Mouse (Mus musculus) frontal cortex, postnatal 14 days (tissue): ENCODE data around the gene Tead2.
"Not testable (repeated sequence)": the region's sequence is repeated elsewhere in the genome, so short reads cannot be mapped to it uniquely, and the experiment has no call there.

Experiments
- DNase-seq, 2 experiments: peaks; one replicate each; pipeline ENCODE4 v3.0.0; 2022; ENCODE audit warnings: low spot score in 2 of 2

The Tead2 gene

DNA sequence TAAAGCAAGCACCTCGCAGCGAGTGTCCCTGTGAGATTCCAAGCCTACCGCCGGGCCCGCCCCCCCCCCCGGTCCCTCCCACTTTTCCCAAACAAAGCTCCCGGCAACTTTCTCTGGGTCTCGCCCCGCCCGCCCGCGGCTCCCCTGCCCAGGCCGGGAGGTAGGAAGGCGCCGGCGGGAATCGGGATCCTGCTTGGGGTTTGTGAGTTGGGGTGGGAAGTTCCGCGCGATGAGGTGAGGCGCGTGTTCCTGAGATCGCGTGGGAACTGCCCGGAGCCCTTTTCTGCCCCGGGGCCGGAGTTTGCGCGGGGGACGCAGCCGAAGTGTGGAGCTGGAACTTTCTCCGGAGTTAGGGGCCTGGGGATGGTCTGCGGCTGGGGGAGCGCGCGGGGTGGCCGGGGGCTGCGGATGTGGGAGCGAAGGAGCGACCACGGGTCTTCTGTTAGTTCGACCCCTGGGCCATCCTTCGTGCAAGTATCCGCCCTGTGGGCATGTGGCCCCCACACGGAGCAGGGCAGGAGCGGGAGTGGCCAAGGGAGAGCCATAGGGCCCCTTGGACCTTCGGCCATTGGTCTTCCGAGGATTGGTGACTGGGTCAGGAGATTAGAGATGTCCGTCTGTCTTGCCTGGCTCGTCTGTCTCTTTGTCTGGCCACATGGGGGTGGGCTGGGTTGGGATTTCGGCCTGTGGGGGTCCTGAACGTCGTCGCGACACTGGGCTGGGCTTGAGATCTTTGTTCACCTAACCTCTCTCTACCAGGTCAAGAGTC is at the start of gene Tead2:
Gene Tead2 (plus strand): TSS at position 81 of the 769 bp plus-strand sequence.
- DNase-seq: no peak

DNA sequence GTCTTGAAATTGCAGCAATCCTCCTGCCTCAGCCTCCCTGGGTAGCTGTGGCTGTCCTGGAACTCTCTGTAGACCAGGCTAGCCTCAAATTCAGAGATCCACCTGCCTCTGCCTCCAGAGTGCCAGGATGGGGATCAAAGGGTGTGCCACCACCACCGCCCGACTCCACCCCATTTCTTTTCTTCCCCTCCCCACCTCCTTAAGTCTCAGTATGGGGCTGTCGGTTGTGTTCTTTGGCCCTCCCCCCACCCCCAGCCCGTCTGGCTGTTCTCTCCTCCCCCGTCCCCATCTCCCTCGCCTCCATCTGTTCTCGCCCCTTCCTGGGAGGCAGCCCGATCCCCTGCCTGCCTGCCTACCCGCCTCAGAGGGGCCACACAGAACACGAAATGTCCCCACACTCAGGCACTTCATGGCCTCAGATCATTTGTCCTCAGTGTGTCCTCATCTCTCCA is 48.6 kb upstream of the Tead2 start:
- no peak for DNase-seq

- DNase-seq: no peak
These were observed 47.6 kb upstream of the Tead2 start for GRCm38 (mm10) chr7:45167761-45168445.

DNA sequence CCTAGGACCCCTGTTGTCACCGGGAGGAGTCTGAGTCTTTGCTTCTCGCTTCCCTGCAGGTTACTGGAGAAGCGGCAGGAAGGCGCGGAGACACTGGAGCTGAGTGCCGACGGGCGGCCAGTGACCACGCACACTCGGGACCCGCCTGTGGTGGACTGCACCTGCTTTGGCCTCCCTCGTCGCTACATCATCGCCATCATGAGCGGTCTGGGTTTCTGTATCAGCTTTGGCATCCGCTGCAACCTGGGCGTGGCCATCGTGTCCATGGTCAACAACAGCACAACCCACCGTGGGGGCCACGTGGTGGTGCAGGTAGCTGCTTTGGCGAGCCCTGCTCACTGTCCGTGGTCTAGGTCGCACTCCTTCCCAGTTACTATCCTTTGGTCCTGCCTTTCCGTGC is 46.9 kb upstream of the Tead2 start:
- no peak for DNase-seq

GRCm38 (mm10) chr7:45169495-45169894 is 46.1 kb upstream of the Tead2 start:
- DNase-seq: no peak

DNA sequence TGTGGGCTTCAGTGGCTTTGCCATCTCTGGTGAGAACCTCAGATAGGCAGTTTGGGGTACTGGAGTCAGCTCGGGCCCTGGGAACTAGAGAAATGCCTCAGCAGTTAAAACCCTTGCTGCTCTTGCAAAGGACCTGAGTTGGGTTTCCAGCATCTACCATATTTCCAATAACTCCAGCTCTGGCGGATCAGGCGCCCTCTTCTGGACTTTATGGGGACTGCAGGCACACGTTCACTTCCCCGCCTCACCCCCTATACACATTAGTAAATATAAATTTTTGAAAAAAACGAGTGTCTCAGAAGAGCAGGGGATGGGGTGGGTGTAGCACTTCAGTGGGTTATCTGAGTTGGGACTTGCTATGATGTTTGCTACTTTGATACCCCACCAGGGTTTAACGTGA is 42.6 kb upstream of the Tead2 start:
- DNase-seq: no peak

- not testable (repeated sequence) for DNase-seq
These were observed 41.8 kb upstream of the Tead2 start for GRCm38 (mm10) chr7:45173772-45174171.

GRCm38 (mm10) chr7:45174567-45175280 is 40.8 kb upstream of the Tead2 start:
- no peak for DNase-seq

DNA sequence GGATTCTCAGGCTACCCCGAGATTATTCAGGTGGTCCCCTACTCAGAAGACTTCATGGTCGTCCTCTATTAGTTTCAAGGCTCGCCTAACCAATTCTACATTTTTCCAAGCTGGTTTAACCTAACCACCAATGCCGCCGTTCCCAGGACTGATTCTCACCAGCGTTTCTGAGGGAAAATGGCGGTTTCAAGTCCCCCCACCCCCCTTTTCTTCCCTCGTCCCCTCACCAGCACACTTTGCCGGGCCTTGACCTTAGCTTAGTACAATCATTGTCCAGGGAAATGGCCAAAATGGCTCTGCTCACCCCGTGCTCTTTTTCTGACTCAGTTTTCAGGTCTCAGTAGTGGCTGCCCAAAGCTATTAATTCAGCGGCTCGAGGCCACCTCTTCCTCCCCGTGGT is 40.2 kb upstream of the Tead2 start:
- DNase-seq: no peak

DNA sequence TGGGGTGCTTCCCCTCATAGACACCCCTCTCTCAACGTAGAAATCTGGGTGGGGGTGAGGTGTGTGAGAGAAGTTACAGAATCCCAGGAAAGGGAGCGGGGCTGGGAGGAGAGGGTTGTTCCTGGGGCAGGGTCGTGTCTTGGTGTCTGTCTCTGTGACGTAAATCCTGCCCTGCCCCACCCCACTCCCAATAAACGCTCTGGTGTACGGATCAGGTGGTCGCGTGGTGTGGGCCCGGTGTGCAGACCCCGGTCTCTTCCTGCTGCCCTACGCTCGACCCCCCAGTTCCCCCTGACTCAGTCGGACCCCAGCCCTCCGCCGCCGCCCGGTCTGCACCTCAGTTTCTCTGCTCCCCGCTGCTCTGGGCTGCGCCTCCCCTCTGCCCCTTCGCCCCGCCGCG is 39.6 kb upstream of the Tead2 start:
- DNase-seq: no peak

- no peak for DNase-seq
These were observed 39.2 kb upstream of the Tead2 start for GRCm38 (mm10) chr7:45176356-45176755.

- DNase-seq: no peak
These were observed 37.0 kb upstream of the Tead2 start for GRCm38 (mm10) chr7:45178550-45178949.

DNA sequence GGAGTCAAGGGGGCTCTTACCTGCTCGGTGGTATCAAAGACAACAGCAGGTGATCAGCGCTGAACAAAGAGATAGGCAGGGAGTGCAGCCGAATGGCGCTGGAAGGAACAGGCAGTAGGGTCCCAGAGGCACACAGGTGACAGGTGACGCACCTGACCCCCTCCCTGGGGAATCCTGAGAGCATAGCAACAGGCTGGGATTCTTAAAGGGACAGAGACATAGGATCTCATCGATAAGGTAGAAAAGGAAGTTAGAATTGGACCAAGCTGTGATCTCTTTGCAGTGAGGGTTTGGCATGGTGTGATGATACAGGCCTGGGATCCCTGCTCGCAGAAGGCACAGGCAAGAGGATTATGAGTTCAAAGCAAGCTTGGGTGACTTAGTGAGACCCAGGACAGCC is 36.1 kb upstream of the Tead2 start, which contains the start of gene Gfy:
Gene Gfy (minus strand): TSS at position 101 of the 400 bp plus-strand sequence.
- no peak for DNase-seq

DNA sequence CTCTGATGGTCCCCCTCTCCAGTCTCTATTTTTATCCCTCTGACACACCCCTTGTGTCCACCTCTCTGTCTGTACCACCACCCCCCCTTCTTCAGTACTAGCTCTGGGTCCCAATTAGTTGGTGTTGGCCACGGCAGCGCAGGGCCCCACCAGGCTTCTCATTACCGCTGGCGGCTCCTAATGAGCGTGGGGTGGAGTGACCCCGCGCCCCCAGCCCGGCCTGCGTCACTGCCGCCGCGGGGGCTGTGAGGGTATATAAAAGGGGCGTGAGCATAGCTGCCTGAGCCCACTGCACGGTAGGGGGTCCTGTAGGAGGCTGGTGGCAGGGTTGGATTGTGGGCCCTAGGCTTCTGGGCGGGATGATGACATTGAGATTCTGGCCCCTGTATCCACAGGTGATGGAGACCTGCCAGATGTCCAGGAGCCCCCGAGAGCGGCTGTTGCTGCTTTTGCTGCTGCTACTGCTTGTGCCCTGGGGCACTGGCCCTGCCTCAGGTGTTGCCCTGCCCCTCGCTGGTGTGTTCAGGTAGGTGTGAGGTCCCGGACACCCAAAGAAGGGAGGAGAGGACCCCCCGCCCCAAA is 34.6 kb upstream of the Tead2 start, which contains the start of gene Pth2:
Gene Pth2 (plus strand): TSS at position 100 of the 582 bp plus-strand sequence.
- DNase-seq: no peak

GRCm38 (mm10) chr7:45181540-45181939 is 34.0 kb upstream of the Tead2 start:
- DNase-seq: no peak

- peak; percentile 69 to 82 for DNase-seq
These were observed 33.4 kb upstream of the Tead2 start for GRCm38 (mm10) chr7:45182199-45182601.

DNA sequence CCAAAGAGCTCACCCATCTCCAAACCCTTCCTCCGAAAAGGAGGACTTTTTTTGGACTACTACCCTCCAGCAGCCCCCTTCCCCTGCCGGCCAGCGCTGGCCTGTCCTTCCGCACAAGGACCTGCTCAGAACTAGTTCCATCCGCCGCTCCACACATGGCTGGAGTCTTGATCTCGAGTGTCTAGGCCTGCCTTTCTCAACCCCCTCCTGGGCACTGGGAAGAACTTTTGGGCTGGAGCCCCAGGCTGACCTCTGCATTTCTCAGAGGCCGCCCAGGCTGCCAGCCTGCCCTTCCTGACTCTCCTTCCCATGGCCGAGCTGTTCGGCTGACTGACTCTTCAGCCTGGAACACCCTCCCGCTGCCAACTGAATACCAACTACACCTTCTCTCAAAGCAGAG is 32.9 kb upstream of the Tead2 start:
- no peak for DNase-seq

DNA sequence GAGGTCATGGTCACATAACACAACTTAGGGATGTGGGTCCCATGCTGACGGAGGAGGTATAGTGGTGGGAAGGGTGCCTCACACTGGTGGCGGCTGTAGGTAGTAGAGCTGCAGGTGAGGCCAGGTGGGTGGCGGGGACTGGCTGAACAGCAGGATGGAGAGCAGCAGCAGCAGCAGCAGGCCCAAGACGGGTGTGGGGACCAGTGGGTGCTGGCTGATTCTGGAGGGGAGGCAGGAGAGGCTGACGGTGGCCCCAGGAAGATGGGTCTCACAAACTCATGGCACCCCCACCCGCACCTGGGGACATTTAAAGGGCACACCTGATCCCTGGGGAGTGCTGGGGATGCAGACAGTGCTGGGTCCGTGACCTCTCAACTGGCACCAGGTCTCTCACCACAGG is 31.9 kb upstream of the Tead2 start:
- no peak for DNase-seq

DNA sequence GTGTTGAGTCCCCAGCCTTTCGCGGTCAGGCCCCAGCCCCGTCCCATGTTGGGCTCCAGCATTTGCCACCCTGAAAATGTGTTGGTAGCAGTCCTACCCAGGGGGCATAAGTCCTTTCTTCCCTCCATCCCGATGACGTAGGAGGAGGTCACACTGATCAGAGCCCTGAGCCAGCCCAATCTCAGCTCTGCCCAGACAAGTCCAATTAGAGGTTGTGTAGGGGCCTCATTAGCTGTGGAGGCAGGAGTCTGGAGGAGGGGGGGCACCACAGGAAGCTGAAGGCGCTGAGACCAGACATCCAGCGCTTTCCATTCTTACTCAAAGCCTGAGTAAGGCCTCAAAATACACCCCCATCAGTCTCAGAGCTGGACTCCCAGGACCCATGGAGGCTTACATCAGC is 29.6 kb upstream of the Tead2 start:
- DNase-seq: no peak

DNA sequence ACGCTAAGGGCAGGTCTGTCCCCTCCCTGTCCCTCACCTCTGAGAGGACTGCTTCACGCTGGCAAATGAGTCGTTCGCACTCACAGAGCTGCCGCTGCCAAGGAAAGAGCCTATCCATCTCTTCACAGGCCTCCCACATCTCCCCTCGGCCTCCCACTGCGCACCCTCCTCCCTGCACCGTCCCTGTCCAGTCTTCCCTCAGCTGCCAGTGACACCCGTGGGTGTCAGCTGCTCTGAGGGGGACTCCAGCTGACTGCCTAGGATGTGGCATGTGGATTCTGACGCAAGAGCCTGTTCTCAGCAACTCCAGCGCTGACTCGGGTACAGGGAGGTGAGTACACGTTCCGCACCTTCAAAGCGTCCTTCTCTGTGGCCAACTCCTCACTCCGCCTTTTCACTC is 26.0 kb upstream of the Tead2 start:
- no peak for DNase-seq

DNA sequence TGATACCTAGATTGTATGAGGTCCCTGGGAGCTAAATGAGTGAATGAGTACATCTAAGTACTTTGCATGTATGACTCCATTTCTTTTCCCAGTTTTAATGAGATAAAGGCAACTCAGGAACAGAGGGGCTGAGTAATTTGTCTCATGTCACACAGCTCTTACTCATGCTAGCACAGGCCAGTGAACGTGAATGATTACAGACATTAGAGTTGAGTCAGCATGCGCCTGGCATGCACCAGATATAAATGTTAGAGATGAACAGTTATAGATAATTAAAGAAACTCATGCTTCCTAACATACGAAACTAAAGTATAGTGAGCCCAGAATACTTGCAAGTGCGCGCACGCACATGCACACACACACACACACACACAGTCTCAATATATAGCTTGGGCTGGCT is 25.4 kb upstream of the Tead2 start:
- no peak for DNase-seq

GRCm38 (mm10) chr7:45191161-45191560 is 24.4 kb upstream of the Tead2 start:
- DNase-seq: no peak
